Mouse (Mus musculus) G1E (cell line): ENCODE measurements around the gene Depp1.

Experiments
- CTCF ChIP-seq: IDR thresholded peaks from 2 replicates; pipeline ENCODE4 v1.5.1; 2012; ENCODE audit warnings: low read depth, low read length, inconsistent platforms, mixed read lengths
- GATA1 ChIP-seq: IDR thresholded peaks from 2 replicates; pipeline ENCODE4 v1.6.1; 2012; ENCODE audit warnings: borderline replicate concordance, low read length, inconsistent platforms, mixed read lengths
- GATA2 ChIP-seq: IDR thresholded peaks from 2 replicates; pipeline ENCODE4 v1.6.1; 2012; ENCODE audit warnings: low read depth, low read length, inconsistent platforms, borderline replicate concordance
- TAL1 ChIP-seq: conservative IDR thresholded peaks from 2 replicates; pipeline ENCODE4 v1.6.1; 2012; ENCODE audit warnings: low read depth, low read length, inconsistent platforms, mixed read lengths

- TF ChIP-seq CTCF (no peak), GATA1 (no peak), TAL1 (no peak), GATA2 (no peak)
Observed at GRCm38 (mm10) chr6:116672349-116672748, 21.9 kb downstream of the Depp1 start.
